Mouse (Mus musculus) heart, embryonic 11.5 days (tissue): Measurements from ENCODE around the gene 4930512M02Rik. TPM values are rescaled to one million over a fixed set of nuclear protein-coding genes. Genes with fewer than 3 reads are reported as not detected.

Experiments
- ATAC-seq: fragments of 200-750 bp; cut with Nextera tagmentation; replicated peaks from 2 replicates; pipeline ENCODE4 v1.8.0; 2017; ENCODE audit warnings: moderate library complexity; ENCODE audit not compliant: insufficient number of reproducible peaks, low FRiP score, low TSS enrichment
- H3K27ac ChIP-seq: fragments of 300-500 bp; sonication (generic); 2 replicates; pipeline ENCODE4 v1.5.1; 2014; ENCODE audit warnings: mild to moderate bottlenecking, low read depth, low read length
- H3K27me3 ChIP-seq: fragments of 300-500 bp; sonication (generic); 2 replicates; pipeline ENCODE4 v1.6.1; 2014; ENCODE audit warnings: mild to moderate bottlenecking, low read length, mixed read lengths; ENCODE audit not compliant: control insufficient read depth, insufficient read depth
- H3K36me3 ChIP-seq: fragments of 300-500 bp; sonication (generic); 2 replicates; pipeline ENCODE4 v1.6.1; 2014; ENCODE audit warnings: mild to moderate bottlenecking, low read length, moderate library complexity, mixed read lengths; ENCODE audit not compliant: control insufficient read depth, insufficient read depth
- H3K4me1 ChIP-seq: fragments of 300-500 bp; sonication (generic); 2 replicates; pipeline ENCODE4 v1.6.1; 2014; ENCODE audit warnings: low read length; ENCODE audit not compliant: control insufficient read depth, insufficient read depth
- H3K4me2 ChIP-seq: fragments of 300-500 bp; sonication (generic); 2 replicates; pipeline ENCODE4 v1.6.1; 2014; ENCODE audit warnings: mild to moderate bottlenecking, moderate library complexity
- H3K4me3 ChIP-seq: fragments of 300-500 bp; sonication (generic); 2 replicates; pipeline ENCODE4 v1.5.1; 2014; ENCODE audit warnings: low read depth, low read length
- H3K9ac ChIP-seq: fragments of 300-500 bp; sonication (generic); 2 replicates; pipeline ENCODE4 v1.6.1; 2014; ENCODE audit warnings: mild to moderate bottlenecking, low read depth, low read length, moderate library complexity
- H3K9me3 ChIP-seq: fragments of 300-500 bp; sonication (generic); replicated peaks from 2 replicates; pipeline ENCODE4 v1.6.1; 2016; ENCODE audit warnings: low read length; ENCODE audit not compliant: control insufficient read depth
- WGBS: fragments of 180-500 bp; shearing (Covaris S2); extraction: QIAGEN DNeasy Blood & Tissue Kit; methylation state at CpG from one replicate; pipeline ENCODE4 v1.1.7; 2014; ENCODE audit not compliant: insufficient replicate concordance; 5-methylcytosine and 5-hydroxymethylcytosine counted together
- polyA plus RNA-seq: library from polyadenylated mRNA; unstranded; fragments of >200 nt; fragmentation: Nextera tagmentation; extraction: Ambion mirVana; gene quantifications from 2 replicates; pipeline ENCODE4 v1.2.1, GENCODE M21; 2014

4930512M02Rik gene
- polyA plus RNA-seq, 1 experiment from 2014 or later: not detected

GRCm38 (mm10) chr11:11570747-11571146 lies 56.9 kb downstream of the 4930512M02Rik start:
- H3K27me3 ChIP-seq: no peaks in the 10 kb centered on the region
- H3K27ac ChIP-seq: no peak overlapping the region
- ATAC-seq: no peak
- H3K36me3 ChIP-seq: no peaks in the 10 kb centered on the region
- no peak overlapping the region for H3K9ac ChIP-seq
- H3K4me2 ChIP-seq: no peak overlapping the region
- no peaks in the 10 kb centered on the region for H3K4me1 ChIP-seq
- H3K9me3 ChIP-seq: no peaks in the 10 kb centered on the region
- no peak overlapping the region for H3K4me3 ChIP-seq

- Histone ChIP-seq H3K27ac (no peak overlapping the region), H3K36me3 (no peaks in the 10 kb centered on the region), H3K4me3 (no peak overlapping the region), H3K27me3 (no peaks in the 10 kb centered on the region), H3K9ac (no peak overlapping the region), H3K4me2 (no peak overlapping the region), H3K4me1 (no peaks in the 10 kb centered on the region), H3K9me3 (no peaks in the 10 kb centered on the region)
- 46% methylated on average over 4 of the region's 4 CpGs for WGBS
- ATAC-seq: no peak
Observed at GRCm38 (mm10) chr11:11569466-11570132, 58.0 kb downstream of the 4930512M02Rik start.

- no peak overlapping the region for H3K4me2 ChIP-seq
- no peak overlapping the region for H3K9ac ChIP-seq
- H3K4me3 ChIP-seq: no peak overlapping the region
- H3K36me3 ChIP-seq: no peaks in the 10 kb centered on the region
- ATAC-seq: no peak
- 74% methylated on average over 2 of the region's 2 CpGs for whole genome bisulfite sequencing
- no peaks in the 10 kb centered on the region for H3K4me1 ChIP-seq
- no peaks in the 10 kb centered on the region for H3K9me3 ChIP-seq
- no peaks in the 10 kb centered on the region for H3K27me3 ChIP-seq
- no peak overlapping the region for H3K27ac ChIP-seq
Observed at GRCm38 (mm10) chr11:11568033-11568432, 59.6 kb downstream of the 4930512M02Rik start.

GRCm38 (mm10) chr11:11565146-11565820 lies 62.4 kb downstream of the 4930512M02Rik start:
- Histone ChIP-seq H3K9me3 (no peaks in the 10 kb centered on the region), H3K4me2 (no peak overlapping the region), H3K9ac (no peak overlapping the region), H3K27ac (no peak overlapping the region), H3K4me1 (no peaks in the 10 kb centered on the region), H3K27me3 (no peaks in the 10 kb centered on the region), H3K4me3 (no peak overlapping the region), H3K36me3 (no peaks in the 10 kb centered on the region)
- WGBS: 69% methylated on average over 6 of the region's 6 CpGs
- no peak for ATAC-seq

- no peak overlapping the region for H3K4me3 ChIP-seq
- ATAC-seq: no peak
- no peak overlapping the region for H3K4me2 ChIP-seq
- WGBS: 70% methylated on average over 7 of the region's 7 CpGs
- no peaks in the 10 kb centered on the region for H3K9me3 ChIP-seq
- H3K4me1 ChIP-seq: no peaks in the 10 kb centered on the region
- no peak overlapping the region for H3K27ac ChIP-seq
- no peak overlapping the region for H3K9ac ChIP-seq
- H3K36me3 ChIP-seq: no peaks in the 10 kb centered on the region
- H3K27me3 ChIP-seq: no peaks in the 10 kb centered on the region
Observed at GRCm38 (mm10) chr11:11564266-11565044, 63.2 kb downstream of the 4930512M02Rik start.

- Histone ChIP-seq H3K27ac (no peak overlapping the region), H3K4me2 (no peak overlapping the region), H3K9ac (no peak overlapping the region), H3K4me1 (no peaks in the 10 kb centered on the region), H3K27me3 (no peaks in the 10 kb centered on the region), H3K4me3 (no peak overlapping the region), H3K36me3 (no peaks in the 10 kb centered on the region), H3K9me3 (no peaks in the 10 kb centered on the region)
- 76% methylated on average over 6 of the region's 6 CpGs for WGBS
- no peak for ATAC-seq
Observed at GRCm38 (mm10) chr11:11561118-11561517, 66.5 kb downstream of the 4930512M02Rik start.

- H3K9me3 ChIP-seq: no peaks in the 10 kb centered on the region
- no peak overlapping the region for H3K9ac ChIP-seq
- H3K4me2 ChIP-seq: no peak overlapping the region
- 81% methylated on average over 7 of the region's 7 CpGs for WGBS
- no peaks in the 10 kb centered on the region for H3K4me1 ChIP-seq
- H3K4me3 ChIP-seq: no peak overlapping the region
- no peaks in the 10 kb centered on the region for H3K27me3 ChIP-seq
- no peak overlapping the region for H3K27ac ChIP-seq
- ATAC-seq: no peak
- no peaks in the 10 kb centered on the region for H3K36me3 ChIP-seq
Observed at GRCm38 (mm10) chr11:11559099-11559686, 68.4 kb downstream of the 4930512M02Rik start.

GRCm38 (mm10) chr11:11558662-11559061 lies 69.0 kb downstream of the 4930512M02Rik start:
- Histone ChIP-seq H3K4me2 (no peak overlapping the region), H3K4me1 (no peaks in the 10 kb centered on the region), H3K4me3 (no peak overlapping the region), H3K27ac (no peak overlapping the region), H3K9me3 (no peaks in the 10 kb centered on the region), H3K27me3 (no peaks in the 10 kb centered on the region), H3K9ac (no peak overlapping the region), H3K36me3 (no peaks in the 10 kb centered on the region)
- no peak for ATAC-seq
- WGBS: 63% methylated on average over 3 of the region's 3 CpGs
